Mouse (Mus musculus) cerebellum, adult 2 months (tissue): ENCODE results near the gene Gm11555.
"Not testable (repeated sequence)": the region's sequence is repeated elsewhere in the genome, so short reads cannot be mapped to it uniquely, and the experiment has no call there.

ENCODE experiments used
- CTCF ChIP-seq: fragments of 200-500 bp; IDR thresholded peaks from 2 replicates; pipeline ENCODE4 v1.5.1; 2011; ENCODE audit warnings: low read depth, mild to moderate bottlenecking, control low read depth, low read length, moderate library complexity, borderline replicate concordance; ENCODE audit not compliant: insufficient read depth
- POLR2A ChIP-seq: fragments of 200-500 bp; IDR thresholded peaks from 2 replicates; pipeline ENCODE4 v1.6.1; 2011; ENCODE audit warnings: low read length, control low read depth, borderline replicate concordance; ENCODE audit not compliant: insufficient read depth

DNA sequence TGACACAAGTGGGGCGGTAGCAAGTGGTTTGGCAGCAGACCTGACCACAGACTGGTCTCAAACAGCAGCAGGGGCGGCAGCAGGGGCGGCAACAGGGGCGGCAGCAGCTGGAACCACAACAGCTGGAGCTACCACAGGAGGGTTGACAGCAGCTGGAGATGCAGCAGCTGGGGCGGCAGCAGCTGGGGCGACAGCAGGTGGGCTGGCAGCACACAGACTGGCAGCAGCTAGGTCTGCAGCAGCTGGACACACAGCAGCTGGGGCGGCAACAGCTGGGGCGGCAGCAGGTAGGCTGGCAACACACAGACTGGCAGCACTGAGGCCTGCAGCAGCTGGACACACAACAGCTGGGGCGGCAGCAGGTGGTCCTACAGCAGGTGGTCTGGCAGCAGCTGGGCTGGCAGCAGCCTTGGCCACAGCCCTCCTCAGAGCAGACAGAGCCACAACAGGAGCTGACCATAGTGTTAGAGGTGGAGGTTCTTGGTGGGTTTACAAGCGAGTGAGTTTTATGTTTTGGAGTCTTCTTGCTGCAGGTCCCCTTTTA, 8.5 kb upstream of the Gm11555 start, which contains the start of gene Gm11563:
- TF ChIP-seq CTCF, POLR2A: not testable (repeated sequence)
